16 mouse cellular contexts compared by ENCODE assay signal in genomic region chr15:25440317-25440716, GRCm38 (mm10). TPM values are rescaled to one million over a fixed set of nuclear protein-coding genes. Genes with fewer than 3 reads are reported as not detected.
DNase-seq lines count a peak whose midpoint lies in the region; ATAC-seq lines count a peak whose summit lies in the region.
"Had no signal": no experiment of that assay in that cellular context is flagged by ENCODE, and none has a peak within 500 bp of the region (broad histone marks: within the 10 kb centered on the region; RNA-seq: fewer than 3 reads in every experiment).

No protein-coding gene starts in this region.

- no peak overlapping the region for H3K27ac ChIP-seq in kidney, embryonic 14.5 days (ENCODE audit: low read depth, low read length)
- peak overlapping the region; percentile 37; the same call in 1 of the 2 replicates for H3K27ac ChIP-seq in kidney, embryonic 16.5 days (ENCODE audit: low read length)
- H3K27ac ChIP-seq: embryonic facial prominence, embryonic 13.5 days; forebrain, embryonic 12.5 days; heart, embryonic 13.5 days; hindbrain, embryonic 12.5 days had no signal

- no peak overlapping the region for H3K4me2 ChIP-seq in kidney, embryonic 14.5 days (replicated peaks; ENCODE audit: low read depth, low read length)
- 0 out of 2 replicates have a peak overlapping the region, but pooled peaks have one; percentile 26 for H3K4me2 ChIP-seq in kidney, embryonic 16.5 days (replicated peaks; ENCODE audit: low read depth, low read length)

- ATAC-seq in kidney, embryonic 14.5 days (ENCODE audit: low FRiP score, low TSS enrichment), result no peak
- peak; percentile 46; the same call in 1 of the 2 replicates for ATAC-seq in kidney, embryonic 16.5 days (ENCODE audit: low FRiP score, low TSS enrichment)
- ATAC-seq: Patski had no signal

- peaks cover 19% of the 10 kb centered on the region; the same call in 1 of the 2 replicates for H3K4me1 ChIP-seq in kidney, embryonic 14.5 days (ENCODE audit: control insufficient read depth, insufficient read depth, low read length)
- H3K4me1 ChIP-seq in kidney, embryonic 16.5 days (ENCODE audit: insufficient read depth, low read length), result peaks cover 22% of the 10 kb centered on the region

- H3K9ac ChIP-seq in kidney, embryonic 14.5 days (ENCODE audit: low read depth, low read length), result no peak overlapping the region
- H3K9ac ChIP-seq in kidney, embryonic 16.5 days (replicated peaks; ENCODE audit: low read length), result no peak overlapping the region
- H3K9ac ChIP-seq: embryonic facial prominence, embryonic 13.5 days; forebrain, embryonic 12.5 days; heart, embryonic 13.5 days; hindbrain, embryonic 12.5 days had no signal

- WGBS in kidney, embryonic 14.5 days, result 73% methylated on average over 8 of the region's 8 CpGs
- 65% methylated on average over 8 of the region's 8 CpGs for WGBS in kidney, embryonic 16.5 days

- no peaks in the 10 kb centered on the region for H3K36me3 ChIP-seq in kidney, embryonic 14.5 days (ENCODE audit: control insufficient read depth, insufficient read depth, low read length)
- no peaks in the 10 kb centered on the region for H3K36me3 ChIP-seq in kidney, embryonic 16.5 days (ENCODE audit: insufficient read depth, low read length)
- H3K36me3 ChIP-seq: embryonic facial prominence, embryonic 13.5 days; forebrain, embryonic 12.5 days; heart, embryonic 13.5 days; hindbrain, embryonic 12.5 days had no signal

- intact Hi-C loops in heart, postnatal 25 days (cut with DNase I), result loop anchor here (1.0 to 5.0 kb wide), 5 partner anchors 42 to 277 kb away; partner anchors contain the start of gene Myo10

- no peak overlapping the region for H3K4me3 ChIP-seq in kidney, embryonic 14.5 days (ENCODE audit: low read length)
- H3K4me3 ChIP-seq in kidney, embryonic 16.5 days (ENCODE audit: low read length), result no peak overlapping the region
- H3K4me3 ChIP-seq: forebrain, embryonic 12.5 days; heart, adult 2 months; hindbrain, embryonic 12.5 days had no signal

- no peaks in the 10 kb centered on the region for H3K9me3 ChIP-seq in kidney, embryonic 14.5 days (ENCODE audit: control insufficient read depth, low read length)
- no peaks in the 10 kb centered on the region for H3K9me3 ChIP-seq in kidney, embryonic 16.5 days (ENCODE audit: low read length)
- H3K9me3 ChIP-seq: embryonic facial prominence, embryonic 13.5 days; forebrain, embryonic 12.5 days; heart, embryonic 13.5 days; hindbrain, embryonic 12.5 days had no signal

- no peaks in the 10 kb centered on the region for H3K27me3 ChIP-seq in kidney, embryonic 14.5 days (ENCODE audit: control insufficient read depth, insufficient read depth, low read length)
- H3K27me3 ChIP-seq in kidney, embryonic 16.5 days (ENCODE audit: insufficient read depth, low read length), result no peaks in the 10 kb centered on the region
- H3K27me3 ChIP-seq: CH12.LX, Patski had no signal

- DNase-seq in kidney, adult 11 months, result peak; percentile 38
- DNase-seq in kidney, adult 8-10 months, result peak; percentile 50 to 52
- DNase-seq in kidney, postnatal 36 days, result peak; percentile 43 to 58
- DNase-seq in lung, postnatal 4 days, result no peak
- no peak for DNase-seq in heart, postnatal 25 days (ENCODE audit: low spot score)
- DNase-seq: cerebellum, adult 11-12 months had no signal

RNA-seq across cellular contexts. Expression of gene Basp1, which starts 26.8 kb away (rescaled TPM):
- polyA plus RNA-seq in kidney, embryonic 14.5 days (2014; fragmentation: Nextera tagmentation; extraction: Ambion mirVana), result 23.4 and 46.8 TPM in 2 replicates
- polyA plus RNA-seq in kidney, embryonic 16.5 days (2015; fragmentation: Nextera tagmentation; extraction: Ambion mirVana), result 14.5 and 15.4 TPM in 2 replicates
- total RNA-seq in heart, postnatal 25 days (2021), result 1 to 10 TPM; 2.3 to 2.4 TPM
- polyA plus RNA-seq: activated CD4-positive, CD25-positive, alpha-beta regulatory T cell, adult 4 months had no signal

Comparison
In these comparisons a context has a peak if more than half of its experiments do, and no peak if none do; other contexts are left out.
1. DNase-seq: peak in kidney, adult 11 months (single experiment), kidney, adult 8-10 months (2 of 2) and kidney, postnatal 36 days (2 of 2); none in lung, postnatal 4 days (0 of 2) and heart, postnatal 25 days (single experiment).